Mouse (Mus musculus): ENCODE results near the gene Vmn1r173.
"Not testable (repeated sequence)": the region's sequence is repeated elsewhere in the genome, so short reads cannot be mapped to it uniquely, and the experiment has no call there.

Vmn1r173 gene

GRCm38 (mm10) chr7:23700403-23700802 is at the start of gene Vmn1r173:
Gene Vmn1r173 (plus strand): TSS chr7:23700703.
- not testable (repeated sequence) for DNase-seq

GRCm38 (mm10) chr7:23658016-23658415 is 42.5 kb upstream of the Vmn1r173 start, which contains the start of gene Vmn1r172:
Gene Vmn1r172 (plus strand): TSS chr7:23658316.
- DNase-seq = no peak

- not testable (repeated sequence) for DNase-seq
Measured at GRCm38 (mm10) chr7:23751970-23752369, 51.5 kb downstream of the Vmn1r173 start, which contains the start of gene Vmn1r174. Gene Vmn1r174 (plus strand): TSS chr7:23752270.

Data from embryo, embryonic 11 days (tissue).